Mouse (Mus musculus) mesoderm, embryonic 11.5 days (tissue): ENCODE results near the gene Zmym1.
"Not testable (repeated sequence)": the region's sequence is repeated elsewhere in the genome, so short reads cannot be mapped to it uniquely, and the experiment has no call there.

Experiments used
- DNase-seq: peaks from one replicate; pipeline ENCODE4 v3.0.0-alpha.2; 2012; ENCODE audit warnings: low read depth, low spot score

Zmym1 gene

DNA sequence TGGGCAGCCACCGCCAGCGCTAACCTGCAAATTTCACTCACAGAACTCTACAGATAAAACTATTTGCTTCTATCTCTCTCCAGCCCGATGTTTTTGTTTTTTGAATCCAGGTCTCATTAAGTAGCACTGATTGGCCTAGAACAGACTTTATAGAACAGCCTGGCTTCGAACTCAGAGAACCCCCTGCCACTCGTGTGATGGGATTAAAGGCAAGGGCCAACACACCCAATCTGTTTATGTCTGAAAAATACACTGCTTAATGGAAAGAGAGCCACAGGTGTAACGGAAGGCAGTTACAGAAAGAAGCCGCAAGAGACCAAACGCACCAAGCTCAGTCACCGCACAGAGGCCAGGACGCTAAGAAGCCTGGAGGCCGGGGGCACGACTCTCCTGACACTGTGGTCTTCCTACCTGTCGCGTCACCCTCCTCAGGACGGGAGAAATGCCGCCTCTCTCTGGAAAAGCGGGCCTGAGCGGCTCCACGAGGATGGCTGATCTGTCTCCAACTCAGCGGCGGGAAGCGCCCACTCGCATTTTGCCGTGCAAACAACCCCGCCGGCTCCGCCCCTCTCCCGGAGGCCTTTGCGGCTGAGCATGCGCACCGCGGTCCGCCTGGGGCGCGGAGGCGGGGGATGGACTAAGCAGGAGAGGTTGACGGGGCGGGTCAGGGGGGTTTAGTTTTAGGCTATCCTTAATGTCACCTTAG is at the start of gene Zmym1:
Gene Zmym1 (minus strand): TSS at position 568 of the 706 bp plus-strand sequence.
- peak; percentile 92 for DNase-seq

DNA sequence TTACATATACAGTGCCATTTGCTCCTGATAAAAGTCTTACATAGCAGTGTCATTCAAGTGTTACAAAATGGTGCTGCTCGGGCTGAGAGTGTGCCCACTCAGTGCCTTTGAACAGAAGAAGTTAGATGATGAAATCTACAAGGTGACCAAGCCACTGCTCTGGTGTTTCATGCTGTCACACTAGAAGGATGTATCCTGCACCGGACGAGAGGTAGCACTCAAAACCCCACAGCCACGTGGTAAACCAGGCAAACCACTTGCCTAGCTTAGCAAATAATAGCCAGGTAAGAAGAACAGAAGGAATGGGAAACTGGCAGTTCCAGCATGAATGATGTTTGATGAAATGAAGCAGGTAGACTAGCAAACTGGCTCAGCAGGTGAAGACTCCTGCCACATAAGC is 49.6 kb upstream of the Zmym1 start:
- no peak for DNase-seq

DNA sequence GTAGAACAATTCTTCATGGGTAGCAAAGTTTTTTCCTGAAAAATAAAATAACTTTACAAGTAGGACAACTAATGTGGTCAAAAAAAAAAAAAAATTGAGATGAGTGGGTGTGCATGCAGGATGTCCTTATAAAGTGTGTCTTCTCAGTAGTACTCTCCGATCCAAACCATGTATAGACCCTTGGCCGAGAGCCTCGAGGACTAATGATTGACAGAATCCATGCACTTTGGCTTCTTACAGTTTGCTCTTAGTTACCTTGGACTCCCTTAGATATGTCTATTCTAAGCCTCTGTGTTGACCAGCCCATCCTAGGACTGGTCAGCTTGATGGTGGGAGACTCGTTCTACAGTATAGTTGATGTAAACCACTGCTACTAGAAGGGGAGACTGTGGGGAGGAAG is 46.6 kb upstream of the Zmym1 start:
- DNase-seq, result no peak

DNA sequence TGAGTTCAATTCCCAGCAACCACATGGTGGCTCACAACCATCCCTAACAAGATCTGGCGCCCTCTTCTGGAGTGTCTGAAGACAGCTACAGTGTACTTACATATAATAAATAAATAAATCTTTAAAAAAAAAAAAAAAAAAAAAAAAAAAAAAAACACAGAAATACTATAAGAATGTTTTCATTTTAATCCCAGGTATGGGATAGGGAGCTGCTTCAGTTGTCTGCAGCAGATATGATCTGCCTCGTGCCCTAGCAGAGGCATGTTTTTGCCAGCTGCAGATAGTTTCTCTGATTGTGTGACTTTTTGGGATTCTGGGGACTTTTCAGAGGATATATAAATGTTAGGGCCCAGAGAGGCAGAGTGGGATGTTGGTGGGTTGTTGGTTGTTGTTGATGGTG is 38.6 kb upstream of the Zmym1 start:
- DNase-seq, result not testable (repeated sequence)

DNA sequence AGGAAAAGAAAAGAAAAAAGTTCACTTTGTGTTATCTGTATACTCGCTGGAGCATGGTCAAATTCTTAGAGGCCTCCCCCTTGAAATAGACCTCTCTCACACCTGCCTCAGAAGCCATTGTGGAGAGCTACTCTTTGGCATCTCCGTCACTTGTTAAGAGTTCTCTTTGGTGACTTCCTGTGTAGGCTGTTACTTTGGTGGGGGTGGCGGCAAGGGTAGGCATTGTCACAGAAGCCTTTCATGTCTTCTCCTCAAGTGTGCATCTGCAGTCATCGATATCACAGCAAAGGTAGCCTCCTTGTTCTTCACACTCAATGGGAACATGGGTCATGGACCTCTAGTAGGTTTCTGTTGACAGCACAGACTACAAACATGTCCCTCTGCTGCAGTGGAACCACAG is 34.1 kb upstream of the Zmym1 start:
- DNase-seq, result no peak

DNA sequence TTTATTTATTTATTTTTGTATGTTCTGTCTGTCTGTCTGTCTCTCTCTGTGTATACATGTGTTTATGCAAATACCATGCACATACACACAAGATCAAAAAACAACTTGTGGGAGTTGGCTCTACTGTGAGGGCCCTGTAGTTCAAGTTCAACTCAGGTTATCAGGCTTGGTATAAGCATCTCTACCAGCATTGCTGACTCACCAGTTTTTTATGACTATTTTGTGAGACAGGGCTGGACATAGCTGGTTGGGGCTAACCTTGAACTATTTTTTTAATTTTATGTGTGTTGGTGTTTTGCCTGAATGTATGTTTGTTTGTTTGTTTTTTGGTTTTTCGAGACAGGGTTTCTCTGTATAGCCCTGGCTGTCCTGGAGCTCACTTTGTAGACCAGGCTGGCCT is 30.2 kb upstream of the Zmym1 start:
- DNase-seq, result no peak

DNA sequence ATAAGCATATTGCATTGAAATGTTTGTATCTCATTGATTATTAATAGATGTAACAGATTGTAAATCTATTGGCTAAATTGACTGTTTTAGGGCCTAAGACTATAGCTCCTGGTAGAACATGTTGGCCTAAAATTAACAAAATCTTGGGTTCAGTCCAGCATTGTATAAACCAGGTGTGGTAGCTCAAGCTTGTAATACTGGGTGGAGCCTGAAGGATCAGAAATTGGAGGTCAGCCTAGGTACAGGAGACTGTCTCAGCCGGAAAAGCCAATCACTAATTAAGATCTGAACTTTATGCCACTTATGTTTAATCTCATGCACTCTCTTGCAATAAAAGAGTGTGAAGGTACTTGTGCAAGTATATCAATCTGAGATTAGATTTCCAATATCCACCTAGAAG is 24.8 kb upstream of the Zmym1 start:
- no peak for DNase-seq

DNA sequence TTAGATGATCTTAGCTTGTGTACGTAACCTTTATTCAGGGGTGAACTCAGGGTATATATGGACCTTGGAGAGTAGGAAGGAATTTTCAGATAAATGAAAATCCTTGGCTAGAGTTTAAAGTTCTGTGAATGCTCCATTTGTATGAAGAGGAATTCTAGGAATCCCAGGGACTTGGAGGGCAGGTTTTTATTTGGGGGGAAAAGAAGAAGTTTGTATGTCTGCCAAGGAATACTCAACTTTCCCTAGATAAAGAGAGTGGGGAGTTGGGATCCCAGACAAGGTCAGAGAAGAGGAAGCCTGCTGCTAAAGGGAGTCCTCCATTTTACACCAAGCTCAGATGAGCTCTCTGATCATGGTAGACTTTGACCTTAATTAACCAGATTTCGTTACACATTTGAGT is 22.2 kb upstream of the Zmym1 start:
- DNase-seq, result no peak

DNA sequence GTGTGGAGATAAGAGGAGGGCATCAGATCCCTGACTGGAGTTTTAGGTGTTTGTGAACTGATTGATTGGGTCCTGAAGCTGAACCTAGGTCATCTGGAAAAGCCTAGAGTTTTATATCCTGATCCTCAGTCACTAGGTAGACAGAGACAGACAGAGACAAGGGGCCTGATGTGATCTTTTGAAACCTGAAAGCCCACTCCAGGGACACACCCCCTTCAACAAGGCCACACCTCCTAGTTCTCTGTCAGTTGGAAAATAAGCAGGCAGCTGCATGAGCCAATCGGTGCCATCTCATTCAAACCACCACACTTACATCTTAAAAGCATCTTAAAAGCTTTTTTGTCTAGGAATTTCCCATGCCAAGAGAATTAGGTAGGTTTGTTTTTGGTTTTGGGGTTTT is 19.9 kb upstream of the Zmym1 start:
- DNase-seq, result no peak

DNA sequence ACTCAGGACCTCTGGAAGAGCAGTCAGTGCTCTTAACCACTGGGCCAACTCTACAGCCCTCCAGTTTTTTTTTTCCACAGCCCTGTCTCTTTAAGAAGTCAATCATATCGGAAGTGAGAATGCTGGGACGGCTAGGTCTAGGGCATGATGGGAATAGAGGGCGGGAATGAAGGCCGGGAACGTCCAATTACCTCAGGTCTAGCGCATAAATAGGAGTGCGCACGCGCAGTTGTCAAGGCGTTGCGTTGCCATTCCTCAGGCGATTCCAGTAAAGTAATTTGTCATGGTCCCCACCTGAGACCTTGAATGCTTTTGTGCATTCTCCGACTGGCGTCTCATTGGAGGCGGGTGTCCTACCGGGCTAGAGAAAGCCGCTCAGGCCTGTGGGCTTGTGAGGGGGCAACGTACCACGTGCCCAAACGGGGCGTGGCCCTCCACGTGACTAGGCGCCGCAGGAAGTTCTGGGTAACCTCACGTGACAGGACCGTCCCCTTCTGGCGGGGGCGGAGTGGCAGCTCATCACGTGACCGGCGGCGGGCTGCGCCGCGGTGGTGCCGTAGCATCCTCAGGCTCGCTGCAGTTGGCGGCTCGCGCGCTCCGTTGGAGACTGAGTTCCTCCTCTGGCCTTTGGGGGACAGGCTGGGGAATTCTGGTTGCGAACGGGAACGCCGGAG is 16.1 kb upstream of the Zmym1 start, which contains the start of gene Zmym6:
Gene Zmym6 (plus strand): TSS at position 509 of the 674 bp plus-strand sequence.
- DNase-seq, result peak; percentile 97

DNA sequence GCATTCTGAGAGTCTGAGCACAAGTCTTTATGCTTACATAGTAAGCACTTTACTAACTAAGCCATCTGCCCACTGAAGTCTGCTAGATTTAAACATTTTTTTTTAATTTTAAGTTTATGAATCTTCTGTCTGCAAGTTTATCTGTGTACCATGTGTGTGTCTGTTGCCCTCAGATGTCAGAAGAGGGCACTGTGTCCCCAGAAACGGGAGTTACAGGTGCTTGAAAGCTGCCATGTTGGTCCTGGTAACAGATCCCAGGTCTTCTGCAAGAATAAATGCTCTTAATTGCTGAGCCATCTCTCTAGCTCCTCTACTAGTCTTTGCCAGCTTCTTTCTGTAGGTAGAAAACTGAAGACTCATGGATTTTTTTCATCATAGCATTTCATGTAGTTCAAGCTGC is 14.0 kb upstream of the Zmym1 start:
- no peak for DNase-seq

DNA sequence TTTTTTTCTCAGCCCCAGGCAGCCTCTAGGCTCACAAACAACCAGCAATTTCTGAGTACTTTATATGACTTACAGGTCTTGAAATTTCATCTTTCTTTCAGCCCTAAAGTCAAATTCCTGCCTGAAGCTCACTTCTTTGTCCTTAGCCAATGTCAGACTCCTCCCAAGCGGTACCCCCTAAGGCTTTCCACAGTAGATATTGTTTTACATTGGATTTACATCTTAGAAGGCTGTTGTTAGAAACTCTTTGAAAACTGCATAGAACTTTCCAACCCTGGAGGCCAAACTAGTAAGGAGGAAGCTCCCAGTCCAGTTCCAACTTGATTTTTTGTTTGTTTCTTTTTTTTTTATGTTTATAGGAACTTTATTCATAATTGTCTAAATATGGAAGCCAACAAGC is 3.1 kb upstream of the Zmym1 start:
- DNase-seq, result no peak

DNA sequence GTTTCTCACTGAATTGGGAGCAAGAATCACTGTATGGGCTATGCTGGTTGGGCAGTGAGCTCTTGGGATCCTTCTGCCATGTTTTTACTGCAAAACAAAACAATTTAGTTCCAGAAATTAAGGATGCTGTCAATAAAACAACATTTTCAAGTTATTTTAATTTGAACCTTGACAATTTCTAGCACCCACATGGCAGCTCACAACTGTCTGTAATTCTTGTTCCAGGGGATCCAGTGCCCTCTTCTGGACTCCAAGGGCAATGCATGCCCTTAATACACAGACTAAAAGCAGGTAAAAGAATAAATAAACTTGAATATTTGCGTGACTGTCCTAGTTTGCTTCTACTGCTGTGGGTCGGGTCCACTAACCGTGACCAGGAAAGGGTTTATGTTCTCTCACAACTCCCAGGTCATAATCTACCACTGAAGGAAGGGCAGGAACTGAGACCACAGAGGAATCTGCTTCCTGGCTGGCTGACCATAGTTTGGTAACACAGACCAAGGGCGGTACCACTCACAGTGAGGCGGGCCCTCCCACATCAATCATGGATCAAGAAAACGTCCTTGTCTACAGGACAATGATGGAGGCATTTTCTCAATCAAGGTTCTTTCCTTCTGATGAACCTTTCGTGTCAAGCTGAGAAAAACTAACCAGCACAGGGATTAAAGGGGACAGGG is 6.3 kb downstream of the Zmym1 start:
- DNase-seq, result no peak

DNA sequence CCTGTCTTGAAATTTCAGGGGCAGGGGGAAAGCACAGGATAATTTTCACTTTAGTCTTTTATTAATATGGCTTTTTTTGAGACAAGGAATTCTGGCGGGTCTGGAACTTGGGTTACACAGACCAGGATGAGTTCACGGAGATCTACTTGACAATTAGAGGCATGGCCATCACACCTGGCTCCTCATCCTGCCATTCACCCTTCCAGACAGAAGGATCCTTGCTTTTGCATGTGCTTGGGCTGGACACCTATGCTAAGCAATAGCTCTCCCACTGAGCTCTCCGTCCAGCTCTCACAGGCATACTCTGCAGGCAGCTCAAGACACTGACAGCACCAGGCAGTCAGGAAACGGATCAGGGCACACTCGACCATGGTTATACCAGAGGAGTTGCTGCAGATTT is 7.9 kb downstream of the Zmym1 start:
- DNase-seq, result no peak

DNA sequence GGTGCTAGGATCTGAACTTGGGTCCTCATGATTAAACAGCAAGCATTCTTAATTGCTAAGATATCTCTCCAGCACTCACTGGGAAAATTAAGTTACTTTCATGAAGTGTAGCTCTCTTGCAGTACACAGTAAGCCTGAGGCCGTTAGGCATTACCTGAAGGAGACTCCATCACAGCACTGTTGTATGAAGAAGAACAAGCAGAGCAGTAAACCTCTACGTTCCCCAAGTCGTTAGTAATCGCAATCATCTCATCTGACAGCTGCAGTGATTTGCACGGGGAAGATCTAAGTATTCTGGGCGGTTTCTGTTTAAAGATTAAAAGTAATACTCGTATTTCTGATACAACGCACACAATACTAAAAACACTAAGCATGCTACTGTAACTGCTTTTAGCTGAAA is 9.8 kb downstream of the Zmym1 start:
- DNase-seq, result no peak

DNA sequence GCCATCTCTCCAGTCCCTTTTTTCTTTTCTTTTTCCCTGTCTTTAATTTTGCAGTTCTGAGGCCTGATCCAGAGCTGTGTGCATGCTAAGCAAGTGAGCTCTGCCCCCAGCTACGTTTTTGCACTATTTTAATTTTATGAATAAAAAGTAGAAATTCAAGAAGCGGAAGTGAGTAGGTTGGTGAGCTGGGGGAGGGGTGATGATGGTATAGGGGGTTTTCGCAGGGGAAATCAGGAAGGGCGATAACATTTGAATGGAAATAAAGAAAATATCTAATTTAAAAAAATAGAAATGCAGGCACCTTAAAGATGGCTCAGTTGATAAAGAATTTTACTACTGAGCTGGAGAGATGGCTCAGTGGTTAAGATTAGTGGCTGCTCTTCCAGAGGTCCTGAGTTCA is 17.4 kb downstream of the Zmym1 start:
- no peak for DNase-seq

DNA sequence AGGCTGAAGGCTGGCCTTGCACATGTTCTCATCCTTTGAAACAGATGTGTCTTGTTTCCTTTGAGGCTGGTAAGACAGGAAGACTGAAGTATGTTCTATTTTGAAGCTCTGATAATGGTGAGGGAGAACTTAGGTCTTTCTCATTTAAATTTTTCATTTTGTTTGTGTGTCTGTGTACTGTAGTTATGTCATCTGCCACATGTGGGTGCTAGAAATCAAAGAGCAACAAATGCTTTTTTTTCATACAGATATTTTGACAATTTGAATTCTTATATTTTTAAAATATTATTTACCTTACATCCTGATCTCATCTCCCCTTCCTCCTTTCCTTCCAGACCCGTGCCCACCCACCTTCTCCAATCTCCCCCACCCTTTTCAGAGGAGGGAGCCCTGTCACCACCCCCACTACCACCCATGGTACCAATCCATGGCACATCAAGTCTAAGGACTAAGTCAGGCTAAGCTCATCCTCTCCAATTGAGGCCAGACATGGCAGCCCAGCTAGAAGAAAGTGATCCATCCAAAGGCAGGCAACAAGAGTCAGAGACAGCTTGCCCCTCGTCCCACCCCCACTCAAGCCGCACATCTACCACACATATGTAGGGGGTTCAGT is 21.0 kb downstream of the Zmym1 start:
- DNase-seq, result no peak

DNA sequence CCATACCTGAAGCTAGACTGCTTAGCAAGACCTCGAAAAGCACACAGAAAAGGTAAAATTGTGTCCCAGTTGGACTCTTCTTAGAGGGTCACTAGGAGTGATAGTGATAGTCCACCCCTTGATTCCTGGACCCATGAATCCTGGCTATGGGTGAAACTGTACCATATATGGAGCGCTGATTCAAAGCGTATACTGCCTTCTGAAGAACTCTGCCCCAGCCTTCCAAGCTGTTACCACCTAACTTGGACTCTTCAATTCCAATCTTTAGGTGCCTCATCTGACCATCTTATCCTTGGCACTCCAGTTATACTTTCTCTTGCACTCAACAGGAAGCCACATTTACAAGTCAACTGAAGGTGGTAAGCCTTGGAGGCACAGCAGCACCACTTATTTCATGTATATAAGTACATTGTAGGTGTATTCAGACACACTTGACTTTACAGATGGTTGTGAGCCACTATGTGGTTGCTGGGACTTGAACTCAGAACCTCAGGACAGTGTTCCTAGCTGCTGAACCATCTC is 22.1 kb downstream of the Zmym1 start:
- DNase-seq, result no peak

DNA sequence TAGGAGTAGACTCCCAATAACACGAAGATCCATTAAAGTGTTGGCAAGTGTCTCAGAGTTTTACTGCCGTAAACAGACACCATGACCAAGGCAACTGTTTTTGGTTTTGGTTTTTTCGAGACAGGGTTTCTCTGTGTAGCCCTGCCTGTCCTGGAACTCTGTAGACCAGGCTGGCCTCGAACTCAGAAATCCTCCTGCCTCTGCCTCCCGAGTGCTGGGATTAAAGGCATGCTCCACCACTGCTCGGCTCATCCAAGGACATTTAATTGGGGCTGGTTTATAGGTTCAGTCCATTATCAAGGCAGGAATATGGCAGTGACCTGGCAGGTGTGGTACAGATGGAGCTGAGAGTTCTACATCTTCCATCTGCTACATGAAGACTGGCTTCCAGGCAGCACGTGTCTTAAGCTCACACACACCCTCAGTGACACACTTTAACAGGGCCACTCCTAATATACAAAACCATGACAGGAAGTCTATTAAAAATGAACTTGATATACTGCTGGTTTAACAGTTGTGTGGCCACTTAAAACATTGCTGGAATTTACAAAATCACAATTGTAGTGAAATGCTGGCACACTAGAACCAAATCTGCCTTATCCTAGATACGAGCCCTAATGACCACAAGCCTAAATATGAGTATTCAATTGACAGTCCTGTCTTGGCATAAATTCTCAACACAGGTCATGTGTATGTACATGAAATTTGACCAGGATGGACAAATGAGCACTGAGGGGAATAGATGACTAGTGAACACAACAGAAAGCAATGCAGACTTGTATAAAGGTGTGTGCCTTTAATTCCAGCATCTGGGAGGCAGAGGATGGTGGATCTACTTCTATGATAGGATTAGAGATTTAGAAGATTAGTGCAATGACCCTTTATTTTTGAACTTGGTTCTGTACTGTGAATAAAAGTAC is 22.8 kb downstream of the Zmym1 start:
- DNase-seq, result no peak

DNA sequence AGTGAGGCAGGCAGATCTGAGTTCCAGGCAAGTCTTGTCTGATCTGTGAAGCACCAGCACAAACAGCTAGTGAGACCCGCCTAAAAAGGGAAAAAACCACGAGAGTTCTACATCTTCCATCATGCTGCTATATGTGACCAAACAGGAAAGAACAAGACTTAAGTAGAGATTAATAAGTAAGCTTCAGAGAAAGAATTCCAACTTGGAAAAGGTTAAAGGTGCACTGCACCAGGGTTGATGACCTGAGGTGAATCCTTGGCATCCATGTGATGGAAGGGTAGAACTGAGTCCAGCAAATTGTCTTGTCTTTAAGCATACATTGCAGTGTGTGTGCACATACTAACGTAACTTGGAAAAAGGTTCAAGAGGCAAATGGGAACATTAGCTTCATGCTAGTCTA is 23.8 kb downstream of the Zmym1 start:
- no peak for DNase-seq
